Mouse (Mus musculus): ENCODE results near the gene Mesd.

Gene Mesd

GRCm38 (mm10) chr7:83884021-83884658 is at the start of gene Mesd, which contains the start of gene Tlnrd1:
Gene Mesd, plus strand, starts transcription at chr7:83884466.
Gene Tlnrd1, minus strand, starts transcription at chr7:83884305.
- DNase-seq (ENCODE audit: low read depth in 1 of 2, low spot score in 2 of 2), result peak; percentile 79 to 80

- no peak for DNase-seq (ENCODE audit: low read depth in 1 of 2, low spot score in 2 of 2)
Observed at GRCm38 (mm10) chr7:83838525-83839224, 45.6 kb upstream of the Mesd start.

- DNase-seq (ENCODE audit: low read depth in 1 of 2, low spot score in 2 of 2), result no peak
Observed at GRCm38 (mm10) chr7:83840076-83840475, 44.2 kb upstream of the Mesd start.

GRCm38 (mm10) chr7:83842486-83843259 is 41.6 kb upstream of the Mesd start:
- no peak for DNase-seq (ENCODE audit: low read depth in 1 of 2, low spot score in 2 of 2)

- no peak for DNase-seq (ENCODE audit: low read depth in 1 of 2, low spot score in 2 of 2)
Observed at GRCm38 (mm10) chr7:83844807-83845206, 39.5 kb upstream of the Mesd start.

- no peak for DNase-seq (ENCODE audit: low read depth in 1 of 2, low spot score in 2 of 2)
Observed at GRCm38 (mm10) chr7:83847187-83848075, 36.8 kb upstream of the Mesd start.

GRCm38 (mm10) chr7:83851569-83852380 is 32.5 kb upstream of the Mesd start:
- DNase-seq (ENCODE audit: low read depth in 1 of 2, low spot score in 2 of 2), result no peak

GRCm38 (mm10) chr7:83852381-83853380 is 31.6 kb upstream of the Mesd start:
- DNase-seq (ENCODE audit: low read depth in 1 of 2, low spot score in 2 of 2), result no peak

GRCm38 (mm10) chr7:83855203-83855602 is 29.1 kb upstream of the Mesd start:
- no peak for DNase-seq (ENCODE audit: low read depth in 1 of 2, low spot score in 2 of 2)

- no peak for DNase-seq (ENCODE audit: low read depth in 1 of 2, low spot score in 2 of 2)
Observed at GRCm38 (mm10) chr7:83856353-83857207, 27.7 kb upstream of the Mesd start.

GRCm38 (mm10) chr7:83857208-83857488 is 27.1 kb upstream of the Mesd start:
- DNase-seq (ENCODE audit: low read depth in 1 of 2, low spot score in 2 of 2), result no peak

- DNase-seq (ENCODE audit: low read depth in 1 of 2, low spot score in 2 of 2), result no peak
Observed at GRCm38 (mm10) chr7:83857921-83858320, 26.3 kb upstream of the Mesd start.

GRCm38 (mm10) chr7:83859378-83860083 is 24.7 kb upstream of the Mesd start:
- DNase-seq (ENCODE audit: low read depth in 1 of 2, low spot score in 2 of 2), result peak; percentile 22 to 52

- no peak for DNase-seq (ENCODE audit: low read depth in 1 of 2, low spot score in 2 of 2)
Observed at GRCm38 (mm10) chr7:83863554-83863953, 20.7 kb upstream of the Mesd start.

- DNase-seq (ENCODE audit: low read depth in 1 of 2, low spot score in 2 of 2), result no peak
Observed at GRCm38 (mm10) chr7:83868200-83868599, 16.1 kb upstream of the Mesd start.

GRCm38 (mm10) chr7:83869839-83870543 is 14.3 kb upstream of the Mesd start:
- no peak for DNase-seq (ENCODE audit: low read depth in 1 of 2, low spot score in 2 of 2)

- DNase-seq (ENCODE audit: low read depth in 1 of 2, low spot score in 2 of 2), result no peak
Observed at GRCm38 (mm10) chr7:83877088-83877487, 7.2 kb upstream of the Mesd start.

All from monocyte, adult 2 months (primary cell).